Mouse (Mus musculus) erythroid progenitor cell, adult 5-6 weeks (primary cell): ENCODE results near the gene Dolk. TPM values are rescaled to one million over a fixed set of nuclear protein-coding genes. Genes with fewer than 3 reads are reported as not detected.

Experiments
- total RNA-seq, 2 experiments: library from RNA; stranded (forward) in 1 of 2; stranded (reverse) in 1 of 2; fragments of 150-400 nt in 1 of 2; fragments of 186-747, 209-891 nt in 1 of 2; gene quantifications; 2 replicates each; pipeline versions ENCODE4 v1.2.3 to v1.2.4; 2015 to 2017; ENCODE audit warnings: low replicate concordance in 2 of 2

Gene Dolk
- total RNA-seq, 2 experiments from 2014 or later = 1.3 TPM; not detected in 1

Other genes starting within 250 kb of the Dolk start
- 2.1 and 3.2 TPM in 2 replicates for gene Wdr34, start 237.5 kb downstream of the Dolk start, total RNA-seq (2015; ENCODE audit: low replicate concordance)
- gene Wdr34, start 237.5 kb downstream of the Dolk start, total RNA-seq (2017; ENCODE audit: low replicate concordance) = 0.26 TPM in 1 of 2 replicates, not detected in the other
- gene Set, start 229.0 kb downstream of the Dolk start, total RNA-seq (2015; ENCODE audit: low replicate concordance) = 56.2 and 60.5 TPM in 2 replicates
- gene Set, start 229.0 kb downstream of the Dolk start, total RNA-seq (2017; ENCODE audit: low replicate concordance) = 155 and 219 TPM in 2 replicates
- not detected in 2 replicates for gene Pkn3, start 208.7 kb downstream of the Dolk start, total RNA-seq (2015; ENCODE audit: low replicate concordance)
- gene Pkn3, start 208.7 kb downstream of the Dolk start, total RNA-seq (2017; ENCODE audit: low replicate concordance) = not detected in 2 replicates
- 8.6 and 13.4 TPM in 2 replicates for gene Zdhhc12, start 192.7 kb downstream of the Dolk start, total RNA-seq (2015; ENCODE audit: low replicate concordance)
- gene Zdhhc12, start 192.7 kb downstream of the Dolk start, total RNA-seq (2017; ENCODE audit: low replicate concordance) = 2.3 and 4.0 TPM in 2 replicates
- 10.9 and 27.4 TPM in 2 replicates for gene Zer1, start 161.7 kb downstream of the Dolk start, total RNA-seq (2015; ENCODE audit: low replicate concordance)
- gene Zer1, start 161.7 kb downstream of the Dolk start, total RNA-seq (2017; ENCODE audit: low replicate concordance) = 6.7 and 11.7 TPM in 2 replicates
- 4.7 and 9.2 TPM in 2 replicates for gene Tbc1d13, start 152.6 kb downstream of the Dolk start, total RNA-seq (2015; ENCODE audit: low replicate concordance)
- gene Tbc1d13, start 152.6 kb downstream of the Dolk start, total RNA-seq (2017; ENCODE audit: low replicate concordance) = 4.8 and 13.2 TPM in 2 replicates
- not detected in 2 replicates for gene Endog, start 114.8 kb downstream of the Dolk start, total RNA-seq (2015; ENCODE audit: low replicate concordance)
- gene Endog, start 114.8 kb downstream of the Dolk start, total RNA-seq (2017; ENCODE audit: low replicate concordance) = 1.7 TPM in 1 of 2 replicates, not detected in the other
- gene Spout1, start 107.9 kb downstream of the Dolk start, total RNA-seq (2015; ENCODE audit: low replicate concordance) = 2.9 and 10.5 TPM in 2 replicates
- 3.5 and 7.6 TPM in 2 replicates for gene Spout1, start 107.9 kb downstream of the Dolk start, total RNA-seq (2017; ENCODE audit: low replicate concordance)
- gene Kyat1, start 80.5 kb downstream of the Dolk start, total RNA-seq (2015; ENCODE audit: low replicate concordance) = 3.2 TPM in 1 of 2 replicates, not detected in the other
- gene Kyat1, start 80.5 kb downstream of the Dolk start, total RNA-seq (2017; ENCODE audit: low replicate concordance) = 1.8 and 2.3 TPM in 2 replicates
- 9.6 and 11.9 TPM in 2 replicates for gene Lrrc8a, start 48.6 kb downstream of the Dolk start, total RNA-seq (2015; ENCODE audit: low replicate concordance)
- gene Lrrc8a, start 48.6 kb downstream of the Dolk start, total RNA-seq (2017; ENCODE audit: low replicate concordance) = 6.9 and 10.7 TPM in 2 replicates
- gene Gm28035, start 45.8 kb downstream of the Dolk start, total RNA-seq (2015; ENCODE audit: low replicate concordance) = not detected in 2 replicates
- gene Gm28035, start 45.8 kb downstream of the Dolk start, total RNA-seq (2017; ENCODE audit: low replicate concordance) = 0.13 TPM in 1 of 2 replicates, not detected in the other
- gene Phyhd1, start 20.1 kb downstream of the Dolk start, total RNA-seq (2015; ENCODE audit: low replicate concordance) = 6.1 and 11.3 TPM in 2 replicates
- 2.8 and 9.6 TPM in 2 replicates for gene Phyhd1, start 20.1 kb downstream of the Dolk start, total RNA-seq (2017; ENCODE audit: low replicate concordance)
- not detected in 2 replicates for gene Gm28038, start 5.3 kb downstream of the Dolk start, total RNA-seq (2015; ENCODE audit: low replicate concordance)
- gene Gm28038, start 5.3 kb downstream of the Dolk start, total RNA-seq (2017; ENCODE audit: low replicate concordance) = not detected in 2 replicates
- 15.5 and 19.3 TPM in 2 replicates for gene Nup188, start 63 bp upstream of the Dolk start, total RNA-seq (2015; ENCODE audit: low replicate concordance)
- 12.1 and 13.9 TPM in 2 replicates for gene Nup188, start 63 bp upstream of the Dolk start, total RNA-seq (2017; ENCODE audit: low replicate concordance)
- 6.5 and 8.4 TPM in 2 replicates for gene Sh3glb2, start 73.0 kb upstream of the Dolk start, total RNA-seq (2015; ENCODE audit: low replicate concordance)
- 5.4 and 10.8 TPM in 2 replicates for gene Sh3glb2, start 73.0 kb upstream of the Dolk start, total RNA-seq (2017; ENCODE audit: low replicate concordance)
- 3.8 and 7.2 TPM in 2 replicates for gene Miga2, start 77.9 kb upstream of the Dolk start, total RNA-seq (2015; ENCODE audit: low replicate concordance)
- gene Miga2, start 77.9 kb upstream of the Dolk start, total RNA-seq (2017; ENCODE audit: low replicate concordance) = 12.4 and 18.7 TPM in 2 replicates
- 4.6 and 14.1 TPM in 2 replicates for gene Dolpp1, start 105.9 kb upstream of the Dolk start, total RNA-seq (2015; ENCODE audit: low replicate concordance)
- 5.4 and 20.9 TPM in 2 replicates for gene Dolpp1, start 105.9 kb upstream of the Dolk start, total RNA-seq (2017; ENCODE audit: low replicate concordance)
- gene Crat, start 129.5 kb upstream of the Dolk start, total RNA-seq (2015; ENCODE audit: low replicate concordance) = 80.9 and 111 TPM in 2 replicates
- gene Crat, start 129.5 kb upstream of the Dolk start, total RNA-seq (2017; ENCODE audit: low replicate concordance) = 33.9 and 79.7 TPM in 2 replicates
- 118 and 151 TPM in 2 replicates for gene Ptpa, start 129.7 kb upstream of the Dolk start, total RNA-seq (2015; ENCODE audit: low replicate concordance)
- gene Ptpa, start 129.7 kb upstream of the Dolk start, total RNA-seq (2017; ENCODE audit: low replicate concordance) = 103 and 168 TPM in 2 replicates
- not detected in 2 replicates for gene Ier5l, start 187.9 kb upstream of the Dolk start, total RNA-seq (2015; ENCODE audit: low replicate concordance)
- 0.51 TPM in 1 of 2 replicates, not detected in the other for gene Ier5l, start 187.9 kb upstream of the Dolk start, total RNA-seq (2017; ENCODE audit: low replicate concordance)